Mouse (Mus musculus): ENCODE measurements around the gene Gm2022. TPM values are rescaled to one million over a fixed set of nuclear protein-coding genes. Genes with fewer than 3 reads are reported as not detected.

Gene Gm2022
- not detected for polyA plus RNA-seq (2015; fragmentation: Illumina TruSeq; extraction: RNeasy Lipid Tissue Mini Kit (QIAGEN cat#74804); ENCODE audit: insufficient read depth, low read depth, low replicate concordance)

DNA sequence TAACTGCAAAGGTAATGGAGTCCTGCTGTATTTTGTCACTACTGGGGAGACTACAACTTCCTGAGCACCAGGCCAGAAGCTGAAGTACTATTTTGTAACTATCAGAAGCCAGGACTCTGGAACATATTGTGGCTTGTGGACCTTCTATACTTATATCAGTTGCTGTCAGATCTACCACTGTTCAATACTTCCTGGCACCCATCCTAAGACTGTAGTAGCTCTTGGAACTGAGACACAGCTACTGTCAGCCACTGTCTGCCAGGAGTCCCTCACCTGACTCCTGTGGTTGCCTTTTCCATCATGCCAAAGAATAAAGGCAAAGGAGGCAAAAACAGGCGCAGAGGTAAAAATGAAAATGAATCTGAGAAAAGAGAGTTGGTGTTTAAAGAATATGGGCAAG lies at the start of gene Gm2022:
TSS of gene Gm2022 (plus strand) at position 301 of the 400 bp plus-strand sequence.

DNA sequence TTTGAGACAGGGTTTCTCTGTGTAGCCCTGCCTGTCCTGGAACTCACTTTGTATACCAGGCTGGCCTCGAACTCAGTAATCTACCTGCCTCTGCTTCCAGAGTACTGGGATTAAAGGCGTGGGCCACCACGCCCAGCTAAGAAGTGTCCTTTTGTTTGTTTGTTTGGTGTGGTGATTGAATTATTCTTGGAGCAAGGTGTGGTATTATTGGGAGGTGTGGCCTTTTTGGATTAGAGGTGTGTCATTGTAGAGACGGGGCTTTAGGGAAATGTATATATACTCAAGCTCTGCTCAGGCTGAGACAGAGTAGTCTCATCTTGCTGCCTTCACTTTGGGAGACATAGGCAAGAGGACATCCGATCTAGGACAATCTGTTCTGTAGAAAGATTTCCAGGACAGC lies 21.4 kb upstream of the Gm2022 start, which contains the start of gene Gm2016:
TSS of gene Gm2016 (plus strand) at position 301 of the 400 bp plus-strand sequence.

DNA sequence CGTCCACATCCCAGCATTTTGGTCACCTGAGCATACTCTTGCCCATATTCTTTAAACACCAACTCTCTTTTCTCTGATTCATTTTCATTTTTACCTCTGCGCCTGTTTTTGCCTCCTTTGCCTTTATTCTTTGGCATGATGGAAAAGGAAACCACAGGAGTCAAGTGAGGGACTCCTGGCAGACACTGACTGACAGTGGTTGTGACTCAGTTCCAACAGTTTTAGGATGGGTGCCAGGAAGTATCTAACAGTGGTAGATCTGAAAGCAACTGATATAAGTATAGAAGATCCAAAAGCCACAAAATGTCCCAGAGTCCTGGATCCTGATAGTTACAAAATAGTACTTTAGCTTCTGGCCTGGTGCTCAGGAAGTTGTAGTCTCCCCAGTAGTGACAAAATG lies 24.6 kb downstream of the Gm2022 start, which contains the start of gene Gm2035:
TSS of gene Gm2035 (minus strand) at position 137 of the 400 bp plus-strand sequence.

Other genes starting within 250 kb of the Gm2022 start
- not detected for gene Gm21319, start 119.6 kb upstream of the Gm2022 start, polyA plus RNA-seq (2015; fragmentation: Illumina TruSeq; extraction: RNeasy Lipid Tissue Mini Kit (QIAGEN cat#74804); ENCODE audit: insufficient read depth, low read depth, low replicate concordance)
- not detected for gene Gm21936, start 99.9 kb upstream of the Gm2022 start, polyA plus RNA-seq (2015; fragmentation: Illumina TruSeq; extraction: RNeasy Lipid Tissue Mini Kit (QIAGEN cat#74804); ENCODE audit: insufficient read depth, low read depth, low replicate concordance)
- gene BB287469, start 78.8 kb upstream of the Gm2022 start, polyA plus RNA-seq (2015; fragmentation: Illumina TruSeq; extraction: RNeasy Lipid Tissue Mini Kit (QIAGEN cat#74804); ENCODE audit: insufficient read depth, low read depth, low replicate concordance) = not detected
- not detected for gene Gm2001, start 53.0 kb upstream of the Gm2022 start, polyA plus RNA-seq (2015; fragmentation: Illumina TruSeq; extraction: RNeasy Lipid Tissue Mini Kit (QIAGEN cat#74804); ENCODE audit: insufficient read depth, low read depth, low replicate concordance)
- not detected for gene Gm2016, start 21.3 kb upstream of the Gm2022 start, polyA plus RNA-seq (2015; fragmentation: Illumina TruSeq; extraction: RNeasy Lipid Tissue Mini Kit (QIAGEN cat#74804); ENCODE audit: insufficient read depth, low read depth, low replicate concordance)
- not detected for gene Gm2035, start 24.5 kb downstream of the Gm2022 start, polyA plus RNA-seq (2015; fragmentation: Illumina TruSeq; extraction: RNeasy Lipid Tissue Mini Kit (QIAGEN cat#74804); ENCODE audit: insufficient read depth, low read depth, low replicate concordance)
- not detected for gene Gm2042, start 58.7 kb downstream of the Gm2022 start, polyA plus RNA-seq (2015; fragmentation: Illumina TruSeq; extraction: RNeasy Lipid Tissue Mini Kit (QIAGEN cat#74804); ENCODE audit: insufficient read depth, low read depth, low replicate concordance)
- gene Gm2075, start 116.5 kb downstream of the Gm2022 start, polyA plus RNA-seq (2015; fragmentation: Illumina TruSeq; extraction: RNeasy Lipid Tissue Mini Kit (QIAGEN cat#74804); ENCODE audit: insufficient read depth, low read depth, low replicate concordance) = not detected
- not detected for gene Gm6803, start 123.4 kb downstream of the Gm2022 start, polyA plus RNA-seq (2015; fragmentation: Illumina TruSeq; extraction: RNeasy Lipid Tissue Mini Kit (QIAGEN cat#74804); ENCODE audit: insufficient read depth, low read depth, low replicate concordance)
- gene Gm2056, start 131.6 kb downstream of the Gm2022 start, polyA plus RNA-seq (2015; fragmentation: Illumina TruSeq; extraction: RNeasy Lipid Tissue Mini Kit (QIAGEN cat#74804); ENCODE audit: insufficient read depth, low read depth, low replicate concordance) = not detected
- gene Gm16368, start 188.3 kb downstream of the Gm2022 start, polyA plus RNA-seq (2015; fragmentation: Illumina TruSeq; extraction: RNeasy Lipid Tissue Mini Kit (QIAGEN cat#74804); ENCODE audit: insufficient read depth, low read depth, low replicate concordance) = not detected

Measured in pancreas, adult 10 weeks (tissue).